Mouse (Mus musculus) left cerebral cortex, adult 18-20 months (tissue): ENCODE data around the gene Sult2b1. TPM values are rescaled to one million over a fixed set of nuclear protein-coding genes. Genes with fewer than 3 reads are reported as not detected.

ENCODE experiments used
- DNase-seq, 2 experiments: peaks; one replicate each; pipeline ENCODE4 v3.0.0; 2021 to 2022; ENCODE audit warnings: low spot score in 2 of 2, mixed read lengths in 1 of 2
- total RNA-seq, 2 experiments: library from RNA; stranded (reverse); gene quantifications; 2 replicates each; pipeline ENCODE4 v1.2.3; 2021

Sult2b1 gene
- total RNA-seq, 2 experiments from 2014 or later: 11.3 to 13.7 TPM

- no peak for DNase-seq
Observed at GRCm38 (mm10) chr7:45775237-45775636, 9.2 kb downstream of the Sult2b1 start.

GRCm38 (mm10) chr7:45771101-45771500 lies 13.4 kb downstream of the Sult2b1 start:
- no peak for DNase-seq

- DNase-seq: no peak
Observed at GRCm38 (mm10) chr7:45770427-45771082, 13.9 kb downstream of the Sult2b1 start.

- DNase-seq: no peak
Observed at GRCm38 (mm10) chr7:45767500-45767899, 17.0 kb downstream of the Sult2b1 start.

GRCm38 (mm10) chr7:45766764-45767163 lies 17.7 kb downstream of the Sult2b1 start:
- no peak for DNase-seq

- DNase-seq: no peak
Observed at GRCm38 (mm10) chr7:45765995-45766394, 18.5 kb downstream of the Sult2b1 start.

- DNase-seq: no peak
Observed at GRCm38 (mm10) chr7:45760151-45760550, 24.3 kb downstream of the Sult2b1 start.

- DNase-seq: no peak
Observed at GRCm38 (mm10) chr7:45759400-45759799, 25.1 kb downstream of the Sult2b1 start.

- no peak for DNase-seq
Observed at GRCm38 (mm10) chr7:45755703-45756102, 28.8 kb downstream of the Sult2b1 start.

GRCm38 (mm10) chr7:45750162-45750561 lies 34.3 kb downstream of the Sult2b1 start:
- no peak for DNase-seq

- no peak for DNase-seq
Observed at GRCm38 (mm10) chr7:45749401-45749800, 35.1 kb downstream of the Sult2b1 start.

- DNase-seq: no peak
Observed at GRCm38 (mm10) chr7:45748110-45748509, 36.4 kb downstream of the Sult2b1 start.

- no peak for DNase-seq
Observed at GRCm38 (mm10) chr7:45747450-45747849, 37.0 kb downstream of the Sult2b1 start.

GRCm38 (mm10) chr7:45746518-45746917 lies 38.0 kb downstream of the Sult2b1 start:
- DNase-seq: no peak

GRCm38 (mm10) chr7:45744387-45744786 lies 40.1 kb downstream of the Sult2b1 start:
- peak; percentile 70 to 82 for DNase-seq

- DNase-seq: peak; percentile 86 to 87
Observed at GRCm38 (mm10) chr7:45742338-45742737, 42.1 kb downstream of the Sult2b1 start.

- DNase-seq: peak in 1 of 2 experiments; percentile 34
Observed at GRCm38 (mm10) chr7:45741777-45742176, 42.7 kb downstream of the Sult2b1 start.

GRCm38 (mm10) chr7:45741308-45741707 lies 43.2 kb downstream of the Sult2b1 start:
- peak in 1 of 2 experiments; percentile 20 for DNase-seq

- no peak for DNase-seq
Observed at GRCm38 (mm10) chr7:45739820-45740219, 44.6 kb downstream of the Sult2b1 start.

GRCm38 (mm10) chr7:45739162-45739763 lies 45.2 kb downstream of the Sult2b1 start:
- DNase-seq: peak; percentile 90 to 93

GRCm38 (mm10) chr7:45733477-45733876 lies 51.0 kb downstream of the Sult2b1 start:
- no peak for DNase-seq

GRCm38 (mm10) chr7:45730727-45731431 lies 53.6 kb downstream of the Sult2b1 start:
- no peak for DNase-seq
